Mouse (Mus musculus) forebrain, embryonic 16.5 days (tissue): ENCODE results near the gene Adck2. TPM values are rescaled to one million over a fixed set of nuclear protein-coding genes. Genes with fewer than 3 reads are reported as not detected.

Experiments used
- ATAC-seq: fragments of 200-750 bp; cut with Nextera tagmentation; 2 replicates; pipeline ENCODE4 v1.8.0; 2017; ENCODE audit warnings: mild to moderate bottlenecking, moderate library complexity
- H3K27ac ChIP-seq: fragments of 300-500 bp; sonication (generic); 2 replicates; pipeline ENCODE4 v1.5.1; 2014; ENCODE audit warnings: low read length, control low read depth
- H3K27me3 ChIP-seq: fragments of 300-500 bp; sonication (generic); replicated peaks from 2 replicates; pipeline ENCODE4 v1.6.1; 2014; ENCODE audit warnings: low read length; ENCODE audit not compliant: control insufficient read depth, insufficient read depth
- H3K36me3 ChIP-seq: fragments of 300-500 bp; sonication (generic); 2 replicates; pipeline ENCODE4 v1.6.1; 2014; ENCODE audit not compliant: control insufficient read depth, insufficient read depth
- H3K4me1 ChIP-seq: fragments of 300-500 bp; sonication (generic); replicated peaks from 2 replicates; pipeline ENCODE4 v1.6.1; 2014; ENCODE audit warnings: low read length; ENCODE audit not compliant: control insufficient read depth, insufficient read depth
- H3K4me2 ChIP-seq: fragments of 300-500 bp; sonication (generic); 2 replicates; pipeline ENCODE4 v1.6.1; 2014; ENCODE audit warnings: mild to moderate bottlenecking, low read length, control low read depth
- H3K4me3 ChIP-seq: fragments of 300-500 bp; sonication (generic); replicated peaks from 2 replicates; pipeline ENCODE4 v1.5.1; 2014; ENCODE audit warnings: mild to moderate bottlenecking, low read length, control low read depth
- H3K9ac ChIP-seq: fragments of 300-500 bp; sonication (generic); replicated peaks from 2 replicates; pipeline ENCODE4 v1.6.1; 2014; ENCODE audit warnings: low read depth, low read length, control low read depth
- H3K9me3 ChIP-seq: fragments of 300-500 bp; sonication (generic); 2 replicates; pipeline ENCODE4 v1.6.1; 2016; ENCODE audit warnings: low read length; ENCODE audit not compliant: control insufficient read depth
- WGBS: fragments of 180-500 bp; shearing (Covaris S2); extraction: QIAGEN DNeasy Blood & Tissue Kit; methylation state at CpG from one replicate; pipeline ENCODE4 v1.1.7; 2014; 5-methylcytosine and 5-hydroxymethylcytosine counted together
- polyA plus RNA-seq: library from polyadenylated mRNA; unstranded; fragments of >200 nt; fragmentation: Nextera tagmentation; extraction: Ambion mirVana; gene quantifications from 2 replicates; pipeline ENCODE4 v1.2.1, GENCODE M21; 2015

Adck2 gene
- 50.3 and 50.5 TPM in 2 replicates for polyA plus RNA-seq

- peak; percentile 96 for ATAC-seq
- peak within 1 kb of the TSS; percentile 90 for H3K4me2 ChIP-seq
- no peaks in the 10 kb centered on the region for H3K9me3 ChIP-seq
- peaks cover 2% of the 10 kb centered on the region; the same call in 1 of the 2 replicates for H3K36me3 ChIP-seq
- no peaks in the 10 kb centered on the region for H3K27me3 ChIP-seq
- under 1% methylated on average over 49 of the region's 49 CpGs for whole genome bisulfite sequencing
- H3K9ac ChIP-seq, result peak within 1 kb of the TSS; percentile 97
- H3K27ac ChIP-seq, result peak within 1 kb of the TSS; percentile 96
- peaks cover 15% of the 10 kb centered on the region for H3K4me1 ChIP-seq
- peak within 1 kb of the TSS; percentile 80 for H3K4me3 ChIP-seq
Measured at GRCm38 (mm10) chr6:39573791-39574554, at the start of gene Adck2. Adck2 (plus strand) TSS chr6:39573873.

- WGBS, result 82% methylated on average over 9 of the region's 10 CpGs
- H3K9me3 ChIP-seq, result no peaks in the 10 kb centered on the region
- ATAC-seq, result no peak
- H3K27ac ChIP-seq, result no peak overlapping the region
- no peak overlapping the region for H3K9ac ChIP-seq
- H3K27me3 ChIP-seq, result no peaks in the 10 kb centered on the region
- peaks cover 11% of the 10 kb centered on the region; the same call in 1 of the 2 replicates for H3K36me3 ChIP-seq
- no peak overlapping the region for H3K4me2 ChIP-seq
- peaks cover 20% of the 10 kb centered on the region for H3K4me1 ChIP-seq
- H3K4me3 ChIP-seq, result no peak overlapping the region
Measured at GRCm38 (mm10) chr6:39526797-39527196, 46.9 kb upstream of the Adck2 start.

- no peak overlapping the region for H3K4me2 ChIP-seq
Measured at GRCm38 (mm10) chr6:39527337-39527784, 46.3 kb upstream of the Adck2 start.

GRCm38 (mm10) chr6:39527811-39528210 is 45.9 kb upstream of the Adck2 start:
- Histone ChIP-seq H3K4me2 (no peak overlapping the region), H3K9me3 (no peaks in the 10 kb centered on the region), H3K27ac (no peak overlapping the region; the same call in 1 of the 2 replicates), H3K9ac (no peak overlapping the region), H3K4me3 (no peak overlapping the region), H3K4me1 (peaks cover 20% of the 10 kb centered on the region), H3K36me3 (0 out of 2 replicates have a peak, but pooled peaks cover 5% of the 10 kb centered on the region), H3K27me3 (no peaks in the 10 kb centered on the region)
- 28% methylated on average over 4 of the region's 4 CpGs for WGBS
- peak; percentile 43; the same call in 1 of the 2 replicates for ATAC-seq

More at GRCm38 (mm10) chr6:39527337-39527784, 46.3 kb upstream of the Adck2 start:
- Histone ChIP-seq H3K9ac (no peak overlapping the region), H3K27me3 (no peaks in the 10 kb centered on the region), H3K9me3 (no peaks in the 10 kb centered on the region), H3K4me1 (peaks cover 20% of the 10 kb centered on the region), H3K4me3 (no peak overlapping the region), H3K27ac (no peak overlapping the region; the same call in 1 of the 2 replicates), H3K36me3 (peaks cover 6% of the 10 kb centered on the region; the same call in 1 of the 2 replicates)
- no peak for ATAC-seq
- WGBS, result 90% methylated on average over 7 of the region's 7 CpGs

- Histone ChIP-seq H3K9me3 (no peaks in the 10 kb centered on the region), H3K36me3 (no peaks in the 10 kb centered on the region), H3K4me1 (peaks cover 20% of the 10 kb centered on the region), H3K4me3 (no peak overlapping the region), H3K27me3 (no peaks in the 10 kb centered on the region), H3K9ac (peak overlapping the region; percentile 9; the same call in 1 of the 2 replicates), H3K4me2 (peak overlapping the region; percentile 7; the same call in 1 of the 2 replicates), H3K27ac (peak overlapping the region; percentile 56)
- 32% methylated on average over 12 of the region's 12 CpGs for WGBS
- peak; percentile 75 for ATAC-seq
Measured at GRCm38 (mm10) chr6:39528671-39529535, 44.8 kb upstream of the Adck2 start.

- H3K27ac ChIP-seq, result no peak overlapping the region
- no peaks in the 10 kb centered on the region for H3K36me3 ChIP-seq
- H3K4me2 ChIP-seq, result no peak overlapping the region
- no peak for ATAC-seq
- H3K9me3 ChIP-seq, result no peaks in the 10 kb centered on the region
- no peak overlapping the region for H3K4me3 ChIP-seq
- no peaks in the 10 kb centered on the region for H3K27me3 ChIP-seq
- H3K9ac ChIP-seq, result no peak overlapping the region
- H3K4me1 ChIP-seq, result peaks cover 4% of the 10 kb centered on the region
Measured at GRCm38 (mm10) chr6:39534944-39535343, 38.7 kb upstream of the Adck2 start.

- Histone ChIP-seq H3K9ac (no peak overlapping the region), H3K4me2 (no peak overlapping the region), H3K27me3 (no peaks in the 10 kb centered on the region), H3K27ac (no peak overlapping the region), H3K4me1 (peaks cover 4% of the 10 kb centered on the region), H3K4me3 (no peak overlapping the region), H3K36me3 (no peaks in the 10 kb centered on the region), H3K9me3 (no peaks in the 10 kb centered on the region)
- ATAC-seq, result no peak
- WGBS, result 67% methylated on average over 1 of the region's 1 CpGs
Measured at GRCm38 (mm10) chr6:39536621-39537020, 37.1 kb upstream of the Adck2 start.

GRCm38 (mm10) chr6:39537276-39537675 is 36.4 kb upstream of the Adck2 start:
- Histone ChIP-seq H3K9me3 (no peaks in the 10 kb centered on the region), H3K4me3 (no peak overlapping the region), H3K4me2 (no peak overlapping the region), H3K9ac (no peak overlapping the region), H3K36me3 (no peaks in the 10 kb centered on the region), H3K4me1 (peaks cover 4% of the 10 kb centered on the region), H3K27me3 (no peaks in the 10 kb centered on the region), H3K27ac (no peak overlapping the region)
- no peak for ATAC-seq
- 97% methylated on average over 5 of the region's 5 CpGs for WGBS

- 81% methylated on average over 8 of the region's 8 CpGs for WGBS
- H3K4me3 ChIP-seq, result no peak overlapping the region
- H3K9ac ChIP-seq, result no peak overlapping the region
- no peak overlapping the region for H3K4me2 ChIP-seq
- H3K36me3 ChIP-seq, result no peaks in the 10 kb centered on the region
- H3K27me3 ChIP-seq, result no peaks in the 10 kb centered on the region
- H3K9me3 ChIP-seq, result no peaks in the 10 kb centered on the region
- no peak overlapping the region for H3K27ac ChIP-seq
- no peak for ATAC-seq
- peaks cover 12% of the 10 kb centered on the region for H3K4me1 ChIP-seq
Measured at GRCm38 (mm10) chr6:39538227-39538626, 35.4 kb upstream of the Adck2 start.
